Mouse (Mus musculus) forebrain, embryonic 14.5 days (tissue): ENCODE measurements around the gene Abhd2. TPM values are rescaled to one million over a fixed set of nuclear protein-coding genes. Genes with fewer than 3 reads are reported as not detected.

Source experiments
- ATAC-seq: fragments of 200-750 bp; cut with Nextera tagmentation; 2 replicates; pipeline ENCODE4 v1.8.0; 2017; ENCODE audit warnings: mild to moderate bottlenecking, moderate library complexity
- DNase-seq: peaks from one replicate; pipeline ENCODE4 v3.0.0-alpha.2; 2015; ENCODE audit warnings: low spot score
- H3K27ac ChIP-seq: fragments of 300-500 bp; sonication (generic); 2 replicates; pipeline ENCODE4 v1.5.1; 2014; ENCODE audit warnings: low read depth, mild to moderate bottlenecking, control low read depth, low read length, moderate library complexity
- H3K27me3 ChIP-seq: fragments of 300-500 bp; sonication (generic); replicated peaks from 2 replicates; pipeline ENCODE4 v1.6.1; 2014; ENCODE audit warnings: low read length, control low read depth, mixed read lengths; ENCODE audit not compliant: control insufficient read depth, insufficient read depth
- H3K36me3 ChIP-seq: fragments of 300-500 bp; sonication (generic); 2 replicates; pipeline ENCODE4 v1.6.1; 2014; ENCODE audit warnings: low read length, control low read depth; ENCODE audit not compliant: control insufficient read depth, insufficient read depth
- H3K4me1 ChIP-seq: fragments of 300-500 bp; sonication (generic); 2 replicates; pipeline ENCODE4 v1.6.1; 2014; ENCODE audit warnings: antibody characterized with exemption, low read length, control low read depth; ENCODE audit not compliant: control insufficient read depth, insufficient read depth
- H3K4me2 ChIP-seq: fragments of 300-500 bp; sonication (generic); 2 replicates; pipeline ENCODE4 v1.6.1; 2014; ENCODE audit warnings: mild to moderate bottlenecking, control low read depth, low read length
- H3K4me3 ChIP-seq: fragments of 300-500 bp; sonication (generic); 2 replicates; pipeline ENCODE4 v1.5.1; 2014; ENCODE audit warnings: low read depth, low read length, control low read depth
- H3K9ac ChIP-seq: fragments of 300-500 bp; sonication (generic); 2 replicates; pipeline ENCODE4 v1.6.1; 2014; ENCODE audit warnings: mild to moderate bottlenecking, low read length, control low read depth, moderate library complexity
- H3K9me3 ChIP-seq: fragments of 300-500 bp; sonication (generic); replicated peaks from 2 replicates; pipeline ENCODE4 v1.6.1; 2016; ENCODE audit warnings: low read length, control low read depth, mixed read lengths; ENCODE audit not compliant: control insufficient read depth
- WGBS: fragments of 180-500 bp; shearing (Covaris S2); extraction: QIAGEN DNeasy Blood & Tissue Kit; methylation state at CpG from one replicate; pipeline ENCODE4 v1.1.7; 2014; 5-methylcytosine and 5-hydroxymethylcytosine counted together
- polyA plus RNA-seq: library from polyadenylated mRNA; unstranded; fragments of >200 nt; fragmentation: Nextera tagmentation; extraction: Ambion mirVana; gene quantifications from 2 replicates; pipeline ENCODE4 v1.2.1, GENCODE M21; 2014

The Abhd2 gene
- polyA plus RNA-seq, 1 experiment from 2014 or later = 22.3 TPM

- Histone ChIP-seq H3K4me3 (no peak overlapping the region), H3K27me3 (no peaks in the 10 kb centered on the region), H3K27ac (no peak overlapping the region), H3K9me3 (no peaks in the 10 kb centered on the region), H3K4me2 (no peak overlapping the region), H3K36me3 (no peaks in the 10 kb centered on the region), H3K9ac (no peak overlapping the region; the same call in 1 of the 2 replicates), H3K4me1 (peaks cover 50% of the 10 kb centered on the region)
- DNase-seq = no peak
- no peak for ATAC-seq
- 77% methylated on average over 8 of the region's 8 CpGs for WGBS
Observed at GRCm38 (mm10) chr7:79315149-79315548, 42.1 kb downstream of the Abhd2 start.

GRCm38 (mm10) chr7:79316069-79316695 lies 43.2 kb downstream of the Abhd2 start:
- no peak overlapping the region for H3K9ac ChIP-seq
- H3K27ac ChIP-seq = peak overlapping the region; percentile 33; the same call in 1 of the 2 replicates
- DNase-seq (no peak), ATAC-seq (no peak)
- no peak overlapping the region for H3K4me3 ChIP-seq
- WGBS = 14% methylated on average over 10 of the region's 10 CpGs
- no peaks in the 10 kb centered on the region for H3K27me3 ChIP-seq
- no peaks in the 10 kb centered on the region for H3K36me3 ChIP-seq
- H3K9me3 ChIP-seq = no peaks in the 10 kb centered on the region
- peaks cover 44% of the 10 kb centered on the region for H3K4me1 ChIP-seq
- H3K4me2 ChIP-seq = no peak overlapping the region

- DNase-seq (no peak), ATAC-seq (no peak)
- Histone ChIP-seq H3K36me3 (no peaks in the 10 kb centered on the region), H3K9ac (no peak overlapping the region), H3K4me1 (peaks cover 43% of the 10 kb centered on the region), H3K4me3 (no peak overlapping the region), H3K9me3 (no peaks in the 10 kb centered on the region), H3K27ac (no peak overlapping the region), H3K27me3 (no peaks in the 10 kb centered on the region), H3K4me2 (no peak overlapping the region)
- 72% methylated on average over 7 of the region's 7 CpGs for WGBS
Observed at GRCm38 (mm10) chr7:79317576-79317975, 44.6 kb downstream of the Abhd2 start.

GRCm38 (mm10) chr7:79318110-79318801 lies 45.3 kb downstream of the Abhd2 start:
- DNase-seq (no peak), ATAC-seq (no peak)
- Histone ChIP-seq H3K27me3 (no peaks in the 10 kb centered on the region), H3K4me2 (no peak overlapping the region), H3K4me1 (peaks cover 43% of the 10 kb centered on the region), H3K27ac (no peak overlapping the region), H3K36me3 (no peaks in the 10 kb centered on the region), H3K4me3 (no peak overlapping the region), H3K9ac (no peak overlapping the region; the same call in 1 of the 2 replicates), H3K9me3 (no peaks in the 10 kb centered on the region)
- WGBS = 56% methylated on average over 13 of the region's 13 CpGs

GRCm38 (mm10) chr7:79323855-79324254 lies 50.9 kb downstream of the Abhd2 start:
- DNase-seq = no peak
- peaks cover 52% of the 10 kb centered on the region for H3K36me3 ChIP-seq
- 54% methylated on average over 8 of the region's 8 CpGs for WGBS

GRCm38 (mm10) chr7:79328769-79329168 lies 55.8 kb downstream of the Abhd2 start:
- Histone ChIP-seq H3K27me3 (no peaks in the 10 kb centered on the region), H3K4me1 (no peaks in the 10 kb centered on the region), H3K9me3 (no peaks in the 10 kb centered on the region), H3K9ac (no peak overlapping the region), H3K27ac (no peak overlapping the region), H3K36me3 (peaks cover 63% of the 10 kb centered on the region), H3K4me3 (no peak overlapping the region), H3K4me2 (no peak overlapping the region)
- ATAC-seq (no peak), DNase-seq (no peak)
- WGBS = 95% methylated on average over 5 of the region's 5 CpGs

More at GRCm38 (mm10) chr7:79323855-79324254, 50.9 kb downstream of the Abhd2 start:
- no peak overlapping the region for H3K9ac ChIP-seq
- H3K4me1 ChIP-seq = peaks cover 10% of the 10 kb centered on the region; the same call in 1 of the 2 replicates
- H3K27ac ChIP-seq = no peak overlapping the region
- no peak for ATAC-seq
- no peak overlapping the region for H3K4me3 ChIP-seq
- H3K4me2 ChIP-seq = no peak overlapping the region
- H3K9me3 ChIP-seq = no peaks in the 10 kb centered on the region
- H3K27me3 ChIP-seq = no peaks in the 10 kb centered on the region

GRCm38 (mm10) chr7:79331197-79331596 lies 58.2 kb downstream of the Abhd2 start:
- ATAC-seq (no peak), DNase-seq (no peak)
- Histone ChIP-seq H3K9ac (no peak overlapping the region), H3K27me3 (no peaks in the 10 kb centered on the region), H3K9me3 (no peaks in the 10 kb centered on the region), H3K4me1 (no peaks in the 10 kb centered on the region), H3K27ac (no peak overlapping the region), H3K4me2 (no peak overlapping the region), H3K36me3 (peaks cover 42% of the 10 kb centered on the region), H3K4me3 (no peak overlapping the region)
- WGBS = 8% methylated on average over 10 of the region's 10 CpGs

- Histone ChIP-seq H3K4me2 (no peak overlapping the region), H3K36me3 (peaks cover 27% of the 10 kb centered on the region), H3K4me3 (no peak overlapping the region), H3K4me1 (no peaks in the 10 kb centered on the region), H3K9ac (no peak overlapping the region), H3K9me3 (no peaks in the 10 kb centered on the region), H3K27ac (no peak overlapping the region), H3K27me3 (no peaks in the 10 kb centered on the region)
- DNase-seq = no peak
- no peak for ATAC-seq
- WGBS = 84% methylated on average over 3 of the region's 3 CpGs
Observed at GRCm38 (mm10) chr7:79333419-79333818, 60.4 kb downstream of the Abhd2 start.

- WGBS = 88% methylated on average over 8 of the region's 8 CpGs
Observed at GRCm38 (mm10) chr7:79336362-79336910, 63.4 kb downstream of the Abhd2 start.

More at GRCm38 (mm10) chr7:79336362-79336910, 63.4 kb downstream of the Abhd2 start:
- no peaks in the 10 kb centered on the region for H3K4me1 ChIP-seq
- DNase-seq = no peak
- H3K9me3 ChIP-seq = no peaks in the 10 kb centered on the region
- ATAC-seq = no peak
- H3K27me3 ChIP-seq = no peaks in the 10 kb centered on the region
- peaks cover 7% of the 10 kb centered on the region for H3K36me3 ChIP-seq
- no peak overlapping the region for H3K27ac ChIP-seq
- H3K4me2 ChIP-seq = no peak overlapping the region
- H3K9ac ChIP-seq = no peak overlapping the region
- no peak overlapping the region for H3K4me3 ChIP-seq
